Mouse (Mus musculus): ENCODE results near the gene Psg17. TPM values are rescaled to one million over a fixed set of nuclear protein-coding genes. Genes with fewer than 3 reads are reported as not detected.
"Not testable (repeated sequence)": the region's sequence is repeated elsewhere in the genome, so short reads cannot be mapped to it uniquely, and the experiment has no call there.

The Psg17 gene
- total RNA-seq (2022): under 1 TPM in 1 of 4 experiments, not detected in 3; 0.14 TPM

DNA sequence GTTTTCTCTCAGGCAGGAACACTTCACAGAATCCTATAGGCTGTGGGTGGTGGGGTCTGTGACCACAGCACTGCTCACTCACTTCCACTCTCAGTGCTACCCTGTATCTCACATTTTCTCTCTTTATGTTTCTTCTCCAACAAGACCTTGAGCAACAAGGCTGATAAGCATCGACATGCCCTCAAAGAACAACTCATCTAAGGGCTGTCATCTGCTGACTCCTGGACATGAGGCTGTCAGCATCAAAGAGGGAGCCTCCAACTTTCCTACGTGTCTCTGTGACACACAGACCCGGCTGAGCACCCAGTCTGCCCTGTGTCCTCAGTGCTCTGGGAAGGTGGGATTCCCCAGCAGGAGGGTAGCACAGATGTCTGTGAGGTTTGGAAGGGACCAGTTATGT is at the start of gene Psg17:
Gene Psg17, minus strand, starts transcription at position 101 of the 400 bp plus-strand sequence.
- DNase-seq (ENCODE audit: low spot score in 2 of 2): no peak

DNA sequence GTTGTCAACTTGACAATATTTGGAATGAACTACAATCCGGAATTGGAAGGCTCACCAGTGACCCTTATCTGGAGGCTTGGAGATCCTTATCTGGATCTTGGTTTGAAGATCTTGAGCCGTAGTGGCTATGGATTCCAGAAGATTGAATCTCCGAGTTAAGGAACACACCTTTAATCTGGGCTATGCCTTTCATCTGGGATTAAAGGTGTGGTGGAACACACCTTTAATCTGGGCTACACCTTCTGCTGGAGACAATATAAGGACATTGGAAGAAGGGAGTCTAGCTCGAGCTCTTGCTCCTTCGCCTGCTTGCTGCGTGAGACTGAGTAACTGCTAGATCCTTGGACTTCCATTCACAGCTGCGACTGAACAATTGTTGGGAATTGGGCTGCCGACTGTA is 49.6 kb upstream of the Psg17 start, which contains the start of gene Pglyrp1:
Gene Pglyrp1, plus strand, starts transcription at position 301 of the 400 bp plus-strand sequence.
- DNase-seq (ENCODE audit: low spot score in 2 of 2): not testable (repeated sequence)

DNA sequence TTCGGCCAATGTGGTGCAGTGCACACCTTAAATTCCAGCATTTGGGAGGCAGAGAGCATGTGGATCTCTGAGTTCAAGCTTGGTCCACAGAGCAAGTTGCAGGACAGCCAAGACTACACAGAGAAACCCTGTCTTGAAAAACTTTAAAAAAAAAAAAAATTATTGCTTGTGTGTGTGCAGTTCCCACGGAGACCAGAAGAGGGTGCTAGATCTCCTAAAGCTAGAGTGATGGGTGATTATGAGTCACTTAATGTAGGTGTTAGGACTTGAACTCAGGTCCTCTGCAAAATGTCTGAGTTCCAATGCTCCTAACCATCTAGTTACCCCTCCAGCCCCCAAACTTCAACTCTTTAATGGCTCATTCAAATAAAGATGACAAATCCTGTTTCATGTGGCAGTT is 47.1 kb upstream of the Psg17 start:
- DNase-seq (ENCODE audit: low spot score in 2 of 2): no peak

DNA sequence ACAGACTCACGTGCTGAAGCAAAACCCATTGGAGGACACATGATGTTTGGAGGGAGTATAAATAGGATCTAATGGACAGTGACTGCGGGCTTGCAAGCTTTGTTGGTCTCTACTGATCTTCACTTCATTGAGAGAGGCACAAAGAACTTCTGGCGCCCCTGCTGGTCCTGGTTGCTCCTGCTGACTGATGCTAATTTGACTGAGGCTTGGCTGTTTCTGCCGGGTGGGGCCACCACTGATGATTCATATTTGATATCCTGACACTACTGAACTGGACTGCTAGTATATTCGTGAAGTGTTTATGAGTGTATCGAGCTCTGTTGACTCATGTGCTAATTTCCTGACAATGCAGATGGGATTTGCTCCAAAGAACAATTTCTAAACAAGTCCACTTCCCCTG is 41.4 kb upstream of the Psg17 start:
- DNase-seq (ENCODE audit: low spot score in 2 of 2): no peak

DNA sequence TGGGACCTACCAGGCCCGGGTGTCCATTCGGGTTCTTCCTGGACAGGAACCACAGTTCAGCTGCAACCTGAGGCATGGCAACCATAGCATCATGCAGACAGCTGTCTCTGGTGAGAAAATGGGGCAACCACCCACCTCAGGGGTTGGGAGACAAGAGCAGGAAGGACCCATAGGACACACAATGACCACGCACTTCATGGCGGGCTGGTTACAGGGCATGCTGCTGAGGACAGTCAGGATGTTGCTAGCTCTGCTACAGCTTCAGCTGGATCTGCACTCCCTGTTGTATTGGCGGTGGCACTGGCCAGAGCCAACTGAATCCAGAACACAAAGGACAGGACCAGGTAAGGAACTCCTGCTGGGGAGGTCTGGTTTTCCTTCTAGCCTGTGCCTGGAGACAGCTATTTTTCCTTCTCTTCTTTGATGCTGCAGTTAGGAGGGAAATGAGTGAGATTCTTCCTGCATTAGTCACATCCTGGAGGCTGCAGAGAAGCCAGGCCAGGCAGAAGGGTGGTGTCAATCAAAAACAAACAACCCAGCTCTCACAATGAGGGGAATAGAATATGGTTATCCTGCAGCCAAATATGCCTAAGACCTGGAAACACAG is 37.0 kb upstream of the Psg17 start:
- no peak for DNase-seq (ENCODE audit: low spot score in 2 of 2)

DNA sequence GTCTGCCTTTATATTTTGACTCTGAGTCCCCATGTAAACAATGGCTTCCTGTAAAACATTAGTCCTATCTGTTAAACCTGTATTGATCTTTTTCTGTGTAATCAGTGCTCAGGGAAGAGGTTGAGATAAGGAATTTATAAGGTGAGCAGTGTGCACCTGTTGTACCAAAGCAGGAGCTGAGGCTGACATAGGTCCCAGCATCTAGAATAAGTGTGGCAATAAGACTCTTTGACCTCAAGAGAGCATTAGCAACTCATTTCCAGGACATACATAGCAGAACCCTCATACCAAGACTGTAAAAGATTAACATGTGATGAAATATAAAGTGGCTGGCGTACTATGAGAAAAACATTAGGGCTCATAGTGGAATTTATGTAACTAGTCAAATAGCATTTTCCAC is 27.0 kb upstream of the Psg17 start:
- DNase-seq (ENCODE audit: low spot score in 2 of 2): no peak

DNA sequence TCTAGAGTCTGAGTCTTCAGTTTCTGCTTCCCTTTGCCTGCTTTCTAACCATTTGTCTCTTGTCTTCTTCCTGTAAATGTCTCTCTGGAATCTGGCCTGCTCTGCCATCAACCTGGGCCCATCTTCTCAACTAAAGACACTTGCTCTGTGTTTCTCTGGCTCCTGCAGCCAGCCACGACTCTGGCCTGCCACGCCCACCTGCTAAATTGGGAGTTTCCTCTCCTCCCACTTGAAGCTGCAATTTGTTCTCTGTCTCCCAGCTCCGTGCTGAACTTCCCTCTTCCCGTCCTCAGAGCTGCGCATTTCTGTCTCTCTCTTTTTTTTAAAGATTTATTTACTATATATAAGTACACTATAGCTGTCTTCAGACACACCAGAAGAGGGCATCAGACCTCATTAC is 23.4 kb upstream of the Psg17 start:
- DNase-seq (ENCODE audit: low spot score in 2 of 2): no peak

DNA sequence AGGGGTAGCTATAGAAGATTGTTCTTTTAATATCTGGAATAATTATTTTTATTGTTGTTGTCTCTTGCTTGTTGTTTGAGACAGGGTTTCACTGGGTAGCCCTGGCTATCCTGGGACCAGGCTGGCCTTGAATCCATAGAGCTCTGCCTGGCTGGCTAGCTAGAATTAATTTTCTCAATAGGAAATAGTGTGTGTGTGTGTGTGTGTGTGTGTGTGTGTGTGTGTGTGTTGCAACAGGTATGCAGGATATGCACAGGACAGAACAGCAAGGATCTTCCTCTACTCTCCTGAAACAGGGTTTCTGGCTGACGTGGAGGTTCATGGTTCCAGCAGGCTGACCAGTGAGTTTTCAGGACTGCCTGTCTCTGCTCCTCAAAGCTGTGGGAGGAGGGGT is 19.8 kb upstream of the Psg17 start:
- DNase-seq (ENCODE audit: low spot score in 2 of 2): no peak

DNA sequence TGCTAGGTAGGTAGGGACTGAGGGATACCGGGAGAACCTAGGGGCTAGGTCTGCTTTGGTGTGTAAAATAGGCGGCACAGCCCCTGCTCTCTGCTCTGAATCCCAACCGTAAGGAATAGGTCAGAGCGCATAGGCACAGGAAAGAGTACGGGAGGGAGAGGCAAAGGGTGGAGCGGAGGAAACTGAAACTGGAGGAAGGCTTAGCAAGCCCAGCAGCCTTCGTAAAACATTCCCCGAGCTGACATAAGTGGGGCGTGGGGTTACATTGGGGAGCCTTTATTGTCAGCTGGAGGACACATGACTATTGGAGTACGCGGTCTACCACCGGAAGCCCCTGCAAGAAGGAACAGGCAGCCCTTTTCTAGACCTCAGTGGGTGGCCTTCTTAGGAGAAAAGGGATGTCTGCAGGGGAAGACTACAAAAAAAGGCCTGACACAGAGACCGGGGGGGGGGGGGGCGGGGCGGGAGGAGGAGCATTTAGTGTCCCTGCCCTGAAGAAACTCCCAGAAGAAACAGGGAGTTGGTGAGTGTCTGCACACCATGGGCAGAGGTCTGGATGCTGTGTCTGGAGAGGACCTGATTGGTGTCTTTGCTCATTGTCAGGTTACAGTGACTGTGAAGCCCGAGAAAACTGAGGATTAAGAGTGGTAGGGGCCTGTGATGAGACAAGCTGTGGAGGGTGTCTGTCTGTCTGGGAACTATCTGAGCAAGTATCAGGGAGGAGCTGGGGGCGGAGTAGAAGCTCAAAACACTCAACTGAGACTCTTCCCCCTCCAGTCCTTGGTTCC is 19.2 kb upstream of the Psg17 start:
- DNase-seq (ENCODE audit: low spot score in 2 of 2): no peak

DNA sequence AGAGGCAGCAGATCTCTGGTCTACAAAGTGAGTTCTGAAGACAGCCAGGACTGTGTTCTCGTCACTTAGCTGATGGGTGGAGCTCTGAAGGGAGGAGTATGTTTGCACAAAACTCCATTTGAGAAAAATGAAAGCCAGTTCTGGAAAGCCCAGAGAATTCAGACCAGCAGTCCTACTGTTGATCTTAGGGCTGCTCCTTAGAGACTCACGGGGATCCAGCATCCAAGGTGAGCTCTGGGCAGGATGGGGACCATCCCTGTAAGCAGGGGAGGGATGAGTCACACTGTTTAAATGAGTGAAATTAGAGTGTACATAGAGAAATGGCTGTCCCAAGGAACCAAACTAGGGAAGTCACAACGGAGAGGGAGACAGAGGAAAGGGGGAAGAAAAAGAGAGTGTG is 18.5 kb upstream of the Psg17 start, which contains the start of gene Mill2:
Gene Mill2, plus strand, starts transcription at position 102 of the 400 bp plus-strand sequence.
- DNase-seq (ENCODE audit: low spot score in 2 of 2): no peak

DNA sequence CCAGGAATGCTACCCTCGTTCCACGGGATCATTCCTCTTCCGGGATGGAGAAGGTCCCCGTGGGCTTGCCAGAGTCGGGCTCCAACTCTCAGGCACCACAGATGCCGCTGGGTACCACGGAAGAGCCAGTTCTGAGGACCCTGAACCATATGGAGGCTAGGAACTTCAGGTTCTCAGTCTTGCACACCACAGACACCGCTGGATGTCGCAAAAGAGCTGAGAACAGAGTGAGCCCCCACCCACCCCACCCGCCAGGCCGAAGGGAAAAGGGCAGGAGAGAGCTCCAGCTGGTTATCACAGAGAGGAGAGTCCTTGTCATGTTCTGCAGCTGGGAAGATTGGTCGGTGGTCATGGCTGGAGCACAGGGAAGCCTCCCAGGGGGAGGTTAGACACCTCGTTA is 10.9 kb upstream of the Psg17 start:
- no peak for DNase-seq (ENCODE audit: low spot score in 2 of 2)

DNA sequence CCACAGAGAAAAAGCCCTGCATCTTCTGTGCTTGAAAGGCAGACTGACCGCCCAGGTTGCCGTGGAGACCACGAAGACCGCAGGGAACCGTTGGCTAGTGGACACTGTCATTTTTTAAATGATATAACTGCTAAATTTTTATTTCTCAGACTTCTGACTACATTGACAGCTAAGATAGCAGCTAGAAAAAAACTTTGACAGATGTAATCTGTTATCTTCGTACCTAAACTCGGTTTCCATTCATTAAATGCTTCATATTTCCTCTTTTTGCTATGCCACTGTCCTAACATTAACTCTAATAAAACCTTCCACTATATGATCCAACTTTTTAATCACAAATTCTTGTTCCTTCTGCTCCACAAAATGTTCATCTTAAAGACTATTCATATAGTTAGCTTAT is 8.1 kb upstream of the Psg17 start:
- DNase-seq (ENCODE audit: low spot score in 2 of 2): no peak

DNA sequence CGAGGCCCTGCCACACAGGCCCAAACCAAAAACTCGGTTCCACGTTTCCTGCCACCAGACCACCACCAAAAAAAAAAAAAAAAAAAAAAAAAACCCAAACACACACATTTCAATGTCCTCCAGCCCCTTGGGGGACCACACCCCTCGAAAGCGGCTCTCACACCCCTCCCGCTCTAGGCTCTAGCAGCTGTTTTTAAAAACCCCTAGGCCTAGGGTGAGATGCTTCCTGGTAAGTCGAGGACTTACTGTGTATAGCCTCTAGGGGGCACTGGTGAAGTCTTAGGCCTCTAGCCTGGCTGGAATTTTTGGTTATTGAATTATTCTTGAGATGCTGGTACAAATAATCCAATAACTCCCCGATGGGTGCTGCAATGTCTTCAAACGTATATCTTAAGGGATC is 7.2 kb upstream of the Psg17 start:
- no peak for DNase-seq (ENCODE audit: low spot score in 2 of 2)

DNA sequence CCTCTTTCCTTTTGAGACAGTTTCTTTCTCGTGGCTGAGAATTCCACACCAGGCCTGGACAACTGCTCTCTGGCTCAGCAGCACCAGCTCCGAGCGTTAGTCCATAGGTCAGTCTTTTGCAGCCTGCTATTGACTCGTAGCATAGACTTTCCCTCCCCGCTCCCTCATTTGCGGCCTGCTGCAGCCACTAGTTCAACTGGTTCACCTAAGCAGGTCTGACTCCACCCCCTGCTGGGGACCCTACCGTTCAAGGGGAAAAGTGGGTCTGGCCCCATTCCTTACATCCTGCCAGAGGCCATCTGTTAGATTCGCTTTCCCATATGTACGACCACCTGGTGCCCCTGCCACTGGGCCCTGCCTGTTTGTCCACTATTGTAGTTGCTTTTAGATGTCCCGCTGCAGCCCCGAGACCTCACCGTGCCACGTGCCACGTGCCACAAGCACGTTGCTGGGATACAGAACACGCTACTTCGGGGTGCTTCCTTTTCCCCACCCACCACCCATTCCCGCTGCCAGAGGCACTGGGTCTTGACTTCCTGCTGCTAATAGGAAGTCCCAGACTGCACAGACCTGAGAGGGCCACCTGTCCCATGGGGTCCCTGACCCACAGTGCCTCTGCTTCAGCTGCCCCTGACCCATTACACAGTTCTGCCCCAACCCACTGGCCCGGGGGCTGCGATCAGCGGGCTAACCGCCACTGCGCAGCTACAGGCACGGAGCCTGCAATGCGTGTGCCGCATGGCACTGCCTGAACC is 6.6 kb upstream of the Psg17 start:
- DNase-seq (ENCODE audit: low spot score in 2 of 2): no peak

DNA sequence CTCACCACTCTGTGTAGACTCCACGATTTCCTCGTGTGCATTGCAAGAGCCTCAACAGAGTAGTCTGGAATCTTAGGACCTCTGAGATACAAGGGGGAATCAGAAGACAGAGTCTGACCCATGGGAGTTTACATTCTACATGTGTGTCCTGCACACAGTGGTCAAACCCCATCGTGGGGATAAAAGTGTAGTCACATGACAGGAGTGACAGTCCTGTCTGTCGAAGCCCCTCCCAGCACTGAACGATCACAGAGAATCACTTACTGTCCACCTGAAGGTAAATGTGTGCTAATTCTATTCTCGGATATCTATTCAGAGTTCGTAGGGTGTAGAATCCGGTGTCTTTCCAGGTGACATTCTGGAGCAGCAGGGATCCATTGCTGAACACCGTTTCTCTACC is 3.1 kb downstream of the Psg17 start:
- DNase-seq (ENCODE audit: low spot score in 2 of 2): no peak

DNA sequence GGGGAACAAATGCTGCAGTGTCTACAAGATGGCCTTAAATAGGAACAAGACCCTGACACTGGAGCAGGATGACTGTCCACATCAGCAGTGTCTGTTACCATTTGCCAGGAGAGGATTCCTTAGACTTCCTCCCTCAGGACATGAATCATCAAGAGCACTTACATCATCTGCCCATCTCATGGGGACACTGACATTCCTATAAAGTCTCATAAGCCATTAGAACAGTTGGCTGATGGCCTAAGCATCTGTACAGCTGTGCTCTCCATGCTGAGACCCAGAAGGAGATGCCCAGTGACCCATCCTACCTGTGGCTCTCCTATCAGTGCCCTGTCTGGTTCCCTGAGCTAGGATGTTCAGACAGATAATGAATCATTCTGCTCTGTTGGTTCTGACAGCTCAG is 17.9 kb downstream of the Psg17 start:
- no peak for DNase-seq (ENCODE audit: low spot score in 2 of 2)

DNA sequence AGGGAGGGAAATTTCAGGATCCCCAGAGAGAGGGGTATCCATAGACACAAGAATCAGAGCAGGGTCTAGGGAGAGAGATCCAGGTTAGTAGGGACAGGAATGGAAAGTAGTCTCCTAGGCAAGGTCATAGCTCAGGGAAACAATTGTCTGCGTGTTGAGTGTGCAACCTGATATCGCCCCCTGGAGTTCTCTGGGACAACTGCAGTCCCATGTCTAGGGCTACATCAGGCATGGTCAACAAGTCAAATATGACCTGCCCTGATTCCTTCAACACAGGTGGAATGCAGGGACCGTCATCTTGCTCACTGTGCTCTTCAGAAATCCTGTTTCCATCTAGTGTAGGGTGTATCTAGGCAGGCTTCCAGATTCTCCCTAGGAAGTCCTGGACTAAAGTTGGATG is 22.3 kb downstream of the Psg17 start:
- DNase-seq (ENCODE audit: low spot score in 2 of 2): no peak

DNA sequence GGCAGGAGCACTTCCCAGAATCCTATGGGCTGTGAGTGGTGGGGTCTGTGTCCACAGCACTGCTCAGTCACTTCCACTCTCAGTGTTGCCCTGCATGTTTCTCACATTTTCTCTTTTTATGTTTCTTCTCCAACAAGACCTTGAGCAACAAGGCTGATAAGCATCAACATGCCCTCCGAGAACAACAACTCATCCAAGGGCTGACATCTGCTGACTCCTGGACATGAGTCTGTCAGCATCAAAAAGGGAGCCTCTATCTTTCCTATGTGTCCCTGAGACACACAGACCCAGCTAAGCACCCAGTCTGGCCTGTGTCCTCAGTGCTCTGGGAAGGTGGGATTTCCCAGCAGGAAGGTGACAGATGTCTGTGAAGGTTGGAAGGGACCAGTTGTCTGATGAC is 23.0 kb downstream of the Psg17 start, which contains the start of gene Psg19:
Gene Psg19, minus strand, starts transcription at position 101 of the 400 bp plus-strand sequence.
- DNase-seq (ENCODE audit: low spot score in 2 of 2): no peak

DNA sequence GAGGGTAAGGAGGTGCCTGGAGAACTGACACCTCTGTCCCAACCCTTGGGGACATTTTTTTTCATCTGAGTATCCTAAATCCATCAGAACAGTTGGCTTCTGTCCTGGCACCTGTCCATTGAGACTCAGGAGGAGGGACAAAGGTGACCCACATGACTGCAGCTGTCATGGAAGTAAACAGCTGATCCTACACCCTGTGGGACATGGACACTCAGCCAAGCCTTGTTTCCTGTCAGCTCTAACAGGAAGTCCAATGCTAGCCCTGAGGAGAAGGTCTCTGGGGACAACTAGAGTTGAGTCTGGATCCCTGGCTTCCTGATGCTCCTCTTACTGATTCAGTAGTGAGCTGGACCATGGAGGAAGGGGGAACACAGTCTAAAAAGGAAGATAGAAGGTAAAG is 30.7 kb downstream of the Psg17 start:
- DNase-seq (ENCODE audit: low spot score in 2 of 2): not testable (repeated sequence)

DNA sequence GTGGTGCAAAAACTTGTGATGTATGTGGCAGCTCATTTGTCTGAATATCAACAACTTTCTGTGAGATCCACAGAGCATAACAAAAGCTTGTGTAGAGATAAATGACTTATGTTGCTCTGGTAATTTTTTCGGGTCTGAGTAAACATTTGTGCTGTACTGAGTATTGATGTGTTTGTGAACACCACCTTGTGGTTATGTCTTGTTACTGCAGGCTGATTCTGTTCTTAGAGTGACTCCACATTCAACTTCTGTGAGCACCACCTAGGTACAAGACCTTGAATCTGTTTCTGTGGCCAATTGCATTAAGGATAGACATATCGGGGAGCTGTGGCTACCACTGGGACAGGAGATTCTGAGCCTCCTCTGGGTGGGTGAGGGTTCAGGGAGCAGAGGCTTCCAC is 40.1 kb downstream of the Psg17 start:
- DNase-seq (ENCODE audit: low spot score in 2 of 2): not testable (repeated sequence)

DNA sequence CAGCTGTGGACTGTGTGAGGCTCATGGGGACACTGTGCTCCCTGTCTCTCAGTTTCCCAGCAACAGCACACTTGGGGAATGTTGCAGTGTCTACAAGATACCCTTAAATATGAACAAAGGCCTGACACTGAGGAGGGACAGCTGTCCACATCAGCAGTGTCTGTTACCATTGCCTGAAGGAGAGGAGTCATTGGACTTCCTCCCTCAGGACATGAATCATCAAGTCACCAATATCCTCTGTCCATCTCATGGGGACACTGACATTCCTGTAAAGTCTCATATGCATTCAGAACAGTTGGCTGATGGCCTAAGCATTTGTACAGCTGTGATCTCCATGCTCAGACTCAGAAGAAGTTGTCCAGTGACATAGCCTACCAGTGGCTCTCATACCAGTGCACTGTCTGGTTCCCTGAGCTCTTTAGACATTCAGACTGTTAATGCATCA is 42.0 kb downstream of the Psg17 start:
- no peak for DNase-seq (ENCODE audit: low spot score in 2 of 2)

Data from layer of hippocampus, adult 8-10 months (tissue).